Comparison of ENCODE assay signal across 23 mouse cellular contexts in genomic region chr19:55911941-55912340, GRCm38 (mm10).
A peak's percentile ranks its signal among the peaks of the same experiment; 100 is the strongest.
DNase-seq lines count a peak whose midpoint lies in the region; ATAC-seq and TF ChIP-seq lines count a peak whose summit lies in the region.
"Had no signal": no experiment of that assay in that cellular context is flagged by ENCODE, and none has a peak within 500 bp of the region (broad histone marks: within the 10 kb centered on the region; RNA-seq: fewer than 3 reads in every experiment).

No protein-coding gene starts in this region.

- DNase-seq in midbrain, embryonic 11.5 days (ENCODE audit: low spot score, missing footprints) = no peak
- DNase-seq in retina, postnatal 1 day = peak; percentile 81
- DNase-seq in retina, embryonic 14.5 days (ENCODE audit: low spot score) = no peak
- DNase-seq in midbrain, postnatal 0 days (ENCODE audit: low spot score) = no peak
- DNase-seq: adrenal gland, adult 2 months; adrenal gland, postnatal 10 days; adrenal gland, postnatal 25 days; cerebellum, adult 18-20 months; cerebellum, adult 8-10 months; cerebellum, adult 9-11 months; cerebellum, postnatal 14 days; cerebellum, postnatal 36 days; embryo, embryonic 11 days had no signal

- H3K9me3 ChIP-seq in midbrain, embryonic 13.5 days = no peaks in the 10 kb centered on the region
- no peaks in the 10 kb centered on the region for H3K9me3 ChIP-seq in midbrain, embryonic 11.5 days (ENCODE audit: control insufficient read depth, low read length)
- H3K9me3 ChIP-seq in midbrain, embryonic 15.5 days = no peaks in the 10 kb centered on the region
- no peaks in the 10 kb centered on the region for H3K9me3 ChIP-seq in midbrain, postnatal 0 days (ENCODE audit: low read length)
- no peaks in the 10 kb centered on the region for H3K9me3 ChIP-seq in neural tube, embryonic 15.5 days (replicated peaks)
- H3K9me3 ChIP-seq: embryonic facial prominence, embryonic 13.5 days; embryonic facial prominence, embryonic 15.5 days; forebrain, embryonic 12.5 days had no signal

- 0 out of 2 replicates have a peak, but pooled peaks cover 6% of the 10 kb centered on the region for H3K27me3 ChIP-seq in midbrain, embryonic 13.5 days
- H3K27me3 ChIP-seq in midbrain, embryonic 11.5 days (ENCODE audit: control insufficient read depth, insufficient read depth, low read length) = no peaks in the 10 kb centered on the region
- no peaks in the 10 kb centered on the region for H3K27me3 ChIP-seq in midbrain, embryonic 15.5 days (replicated peaks)
- no peaks in the 10 kb centered on the region for H3K27me3 ChIP-seq in midbrain, postnatal 0 days (ENCODE audit: insufficient read depth, low read length)
- peaks cover 4% of the 10 kb centered on the region; the same call in 1 of the 2 replicates for H3K27me3 ChIP-seq in neural tube, embryonic 15.5 days (replicated peaks)
- H3K27me3 ChIP-seq: embryonic facial prominence, embryonic 13.5 days; embryonic facial prominence, embryonic 15.5 days had no signal

- peaks cover 44% of the 10 kb centered on the region for H3K36me3 ChIP-seq in midbrain, embryonic 13.5 days
- peaks cover 23% of the 10 kb centered on the region for H3K36me3 ChIP-seq in midbrain, embryonic 11.5 days (ENCODE audit: control insufficient read depth, insufficient read depth, low read length)
- H3K36me3 ChIP-seq in midbrain, embryonic 15.5 days (replicated peaks) = no peaks in the 10 kb centered on the region
- no peaks in the 10 kb centered on the region for H3K36me3 ChIP-seq in midbrain, postnatal 0 days (ENCODE audit: insufficient read depth, low read length)
- no peaks in the 10 kb centered on the region for H3K36me3 ChIP-seq in neural tube, embryonic 15.5 days

- H3K27ac ChIP-seq in midbrain, embryonic 13.5 days = peak overlapping the region; percentile 65; the same call in 1 of the 2 replicates
- no peak overlapping the region for H3K27ac ChIP-seq in midbrain, embryonic 11.5 days (ENCODE audit: low read depth, low read length)
- H3K27ac ChIP-seq in midbrain, embryonic 15.5 days = peak overlapping the region; percentile 82
- 0 out of 2 replicates have a peak overlapping the region, but pooled peaks have one; percentile 12 for H3K27ac ChIP-seq in midbrain, postnatal 0 days (ENCODE audit: low read depth, low read length)
- no peak overlapping the region for H3K27ac ChIP-seq in neural tube, embryonic 15.5 days (replicated peaks)
- H3K27ac ChIP-seq: embryonic facial prominence, embryonic 13.5 days; embryonic facial prominence, embryonic 15.5 days; forebrain, embryonic 10.5 days; forebrain, embryonic 12.5 days had no signal

- H3K9ac ChIP-seq in midbrain, embryonic 13.5 days (replicated peaks) = no peak overlapping the region
- H3K9ac ChIP-seq in midbrain, embryonic 11.5 days (ENCODE audit: low read length) = no peak overlapping the region
- H3K9ac ChIP-seq in midbrain, embryonic 15.5 days = no peak overlapping the region
- H3K9ac ChIP-seq in midbrain, postnatal 0 days (replicated peaks; ENCODE audit: low read length, poor library complexity, severe bottlenecking) = no peak overlapping the region
- no peak overlapping the region for H3K9ac ChIP-seq in neural tube, embryonic 15.5 days (replicated peaks)
- H3K9ac ChIP-seq: embryonic facial prominence, embryonic 13.5 days; embryonic facial prominence, embryonic 15.5 days; forebrain, embryonic 12.5 days had no signal

- H3K4me2 ChIP-seq in midbrain, embryonic 13.5 days (replicated peaks) = no peak overlapping the region
- no peak overlapping the region for H3K4me2 ChIP-seq in midbrain, embryonic 11.5 days
- no peak overlapping the region for H3K4me2 ChIP-seq in midbrain, embryonic 15.5 days
- H3K4me2 ChIP-seq in midbrain, postnatal 0 days (ENCODE audit: low read depth, low read length, poor library complexity, severe bottlenecking) = no peak overlapping the region
- H3K4me2 ChIP-seq in neural tube, embryonic 15.5 days = no peak overlapping the region
- H3K4me2 ChIP-seq: embryonic facial prominence, embryonic 13.5 days; embryonic facial prominence, embryonic 15.5 days; forebrain, embryonic 12.5 days had no signal

- WGBS in midbrain, embryonic 13.5 days = 62% methylated on average over 8 of the region's 8 CpGs
- 96% methylated on average over 8 of the region's 8 CpGs for WGBS in midbrain, embryonic 11.5 days
- WGBS in midbrain, embryonic 15.5 days = 59% methylated on average over 8 of the region's 8 CpGs
- WGBS in midbrain, postnatal 0 days = 65% methylated on average over 8 of the region's 8 CpGs
- WGBS in neural tube, embryonic 15.5 days = 30% methylated on average over 8 of the region's 8 CpGs

- TF ChIP-seq CTCF in midbrain, postnatal 0 days (IDR thresholded peaks at IDR 0.05) = no peak

- H3K4me1 ChIP-seq in midbrain, embryonic 13.5 days (replicated peaks) = peaks cover 88% of the 10 kb centered on the region
- peaks cover 10% of the 10 kb centered on the region for H3K4me1 ChIP-seq in midbrain, embryonic 11.5 days (ENCODE audit: control insufficient read depth, insufficient read depth, low read length)
- peaks cover 61% of the 10 kb centered on the region for H3K4me1 ChIP-seq in midbrain, embryonic 15.5 days
- H3K4me1 ChIP-seq in midbrain, postnatal 0 days (ENCODE audit: insufficient read depth, low read length) = 0 out of 2 replicates have a peak, but pooled peaks cover 3% of the 10 kb centered on the region
- H3K4me1 ChIP-seq in neural tube, embryonic 15.5 days = peaks cover 28% of the 10 kb centered on the region

- ATAC-seq in midbrain, embryonic 13.5 days = no peak
- no peak for ATAC-seq in midbrain, embryonic 11.5 days (ENCODE audit: low FRiP score)
- no peak for ATAC-seq in midbrain, embryonic 15.5 days (replicated peaks)
- ATAC-seq in midbrain, postnatal 0 days (ENCODE audit: low FRiP score) = no peak
- ATAC-seq in cerebellum, adult (ENCODE audit: insufficient number of reproducible peaks, low FRiP score, low TSS enrichment) = no peak
- no peak for ATAC-seq in neural tube, embryonic 15.5 days (ENCODE audit: low FRiP score)
- ATAC-seq: forebrain, embryonic 16.5 days had no signal

- no peak overlapping the region for H3K4me3 ChIP-seq in midbrain, embryonic 13.5 days (replicated peaks)
- no peak overlapping the region for H3K4me3 ChIP-seq in midbrain, embryonic 11.5 days (ENCODE audit: low read depth, low read length)
- no peak overlapping the region for H3K4me3 ChIP-seq in midbrain, embryonic 15.5 days
- no peak overlapping the region for H3K4me3 ChIP-seq in midbrain, postnatal 0 days (ENCODE audit: low read depth, low read length)
- H3K4me3 ChIP-seq in neural tube, embryonic 15.5 days (replicated peaks) = no peak overlapping the region
- H3K4me3 ChIP-seq: embryonic facial prominence, embryonic 13.5 days; embryonic facial prominence, embryonic 15.5 days; erythroblast, embryonic 14.5 days; forebrain, embryonic 10.5 days; forebrain, embryonic 12.5 days had no signal

Comparison
In these comparisons a context has a peak if more than half of its experiments do, and no peak if none do; other contexts are left out.
1. H3K27ac ChIP-seq: peak in midbrain, embryonic 13.5 days (single experiment), midbrain, embryonic 15.5 days (single experiment) and midbrain, postnatal 0 days (single experiment); none in midbrain, embryonic 11.5 days (single experiment) and neural tube, embryonic 15.5 days (single experiment).